Mouse (Mus musculus) mouse trophoblast stem cell (cell line): ENCODE data around the gene Hist1h1t.
"Not testable (repeated sequence)": the region's sequence is repeated elsewhere in the genome, so short reads cannot be mapped to it uniquely, and the experiment has no call there.

Experiments
- in situ Hi-C, 2 experiments: fragments of 300-500 bp; cut with MseI, MboI; formaldehyde crosslinking; loops; 2 replicates in 1 of 2; 3 replicates in 1 of 2; pipeline ENCODE4 v1.15.1; 2025

The Hist1h1t gene

DNA sequence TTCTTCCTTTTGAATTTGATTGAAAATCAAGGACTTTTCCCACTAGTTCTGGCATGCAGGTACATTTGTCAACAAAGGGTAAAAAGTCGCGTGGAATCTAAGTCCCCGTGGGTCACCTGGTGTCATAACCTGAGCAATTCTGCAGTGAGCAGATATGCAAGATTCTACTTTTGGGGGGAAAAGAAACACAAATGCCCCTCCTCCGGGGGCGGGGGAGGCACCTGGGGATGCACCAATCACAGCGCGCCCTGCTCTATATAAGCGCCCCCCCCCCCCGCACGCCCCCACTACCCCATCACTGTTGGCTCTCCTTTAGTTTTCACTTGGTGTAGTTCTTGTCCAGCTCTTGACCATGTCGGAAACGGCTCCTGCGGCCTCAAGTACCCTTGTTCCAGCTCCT is at the start of gene Hist1h1t:
TSS of gene Hist1h1t (plus strand) at position 301 of the 400 bp plus-strand sequence.
- in situ Hi-C loops: loop anchor here in 1 of 2 experiments (5.0 kb wide), 1 partner anchor 37 kb away; no protein-coding TSS in a partner anchor

DNA sequence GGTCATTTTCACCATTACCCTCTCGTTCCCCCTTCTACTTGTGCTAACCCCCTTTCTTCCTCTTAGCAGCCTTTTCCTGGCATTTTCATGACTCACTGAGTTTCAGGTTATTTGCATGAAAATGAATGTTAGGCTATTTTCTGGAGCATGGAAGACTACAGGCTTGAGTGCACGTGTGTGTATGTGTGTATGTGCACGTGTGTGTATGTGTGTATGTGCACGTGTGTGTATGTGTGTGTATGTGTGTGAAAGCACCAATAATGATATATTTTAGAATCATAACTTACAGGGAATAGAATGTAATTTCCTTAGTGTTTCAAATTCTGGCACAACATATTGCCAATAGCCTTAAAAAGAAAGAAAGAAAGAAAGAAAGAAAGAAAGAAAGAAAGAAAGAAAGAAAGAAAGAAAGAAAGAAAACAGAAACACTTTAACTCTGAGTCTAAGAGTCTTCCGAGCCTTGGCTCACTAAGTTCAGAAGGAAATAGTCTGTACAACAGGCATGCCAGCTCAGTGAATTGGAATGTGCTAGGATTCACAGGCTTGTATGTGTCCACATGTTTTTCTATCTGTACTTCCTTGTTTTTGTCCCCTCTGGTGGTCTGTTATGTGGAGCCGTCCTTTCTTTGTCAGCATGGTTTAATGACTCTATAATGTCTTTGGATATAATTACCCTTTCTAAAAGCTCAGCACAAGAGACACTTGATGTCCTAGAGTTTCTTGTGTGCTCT is 35.8 kb upstream of the Hist1h1t start:
- in situ Hi-C loops: no loop called here

DNA sequence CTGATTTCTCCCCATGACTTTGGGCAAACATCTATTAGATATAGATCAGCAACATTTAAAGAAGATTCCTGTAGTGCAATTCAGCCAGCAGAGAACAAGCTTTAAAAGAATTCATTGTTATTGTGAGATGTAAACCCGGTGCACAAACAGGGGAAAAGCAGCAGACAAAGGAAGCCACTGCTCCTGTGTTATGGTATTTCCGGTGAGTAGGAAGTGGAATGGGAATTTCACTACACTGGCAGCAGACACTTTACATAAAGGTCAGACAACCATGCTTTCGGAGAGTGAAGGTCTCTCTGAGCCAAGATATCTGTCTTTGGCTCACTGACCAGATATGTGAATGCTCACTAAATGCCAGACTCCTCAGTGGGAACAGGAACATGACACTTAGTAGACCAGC is 33.1 kb upstream of the Hist1h1t start:
- in situ Hi-C loops: no loop called here

DNA sequence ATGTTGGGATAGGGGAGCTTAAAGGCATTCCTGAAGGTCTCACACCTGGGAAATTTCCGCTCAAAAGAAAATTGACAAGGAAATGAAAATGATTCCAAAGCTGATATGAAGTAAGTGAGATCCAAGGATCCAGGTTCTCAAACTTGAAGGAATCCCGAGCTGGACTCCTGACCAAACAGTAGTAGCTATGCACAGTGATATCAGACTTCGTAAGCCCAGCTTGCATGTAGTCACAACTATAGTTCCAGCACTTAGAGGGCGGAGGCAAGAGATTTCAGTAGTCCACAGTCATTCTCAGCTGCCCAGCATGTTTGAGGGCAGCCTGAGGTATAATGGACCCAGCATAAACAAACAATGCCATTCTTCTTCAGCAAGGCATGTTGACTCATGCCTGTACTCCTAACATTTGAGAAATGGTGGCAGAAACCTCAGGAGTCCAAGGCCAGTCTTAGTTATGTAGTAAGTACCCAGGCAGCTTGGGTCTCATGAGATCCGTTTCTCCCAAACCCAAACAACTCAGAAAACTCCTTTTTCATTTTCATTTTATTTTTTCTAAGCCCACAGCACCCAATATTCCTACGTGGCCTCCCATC is 13.5 kb upstream of the Hist1h1t start:
- in situ Hi-C loops: no loop called here

DNA sequence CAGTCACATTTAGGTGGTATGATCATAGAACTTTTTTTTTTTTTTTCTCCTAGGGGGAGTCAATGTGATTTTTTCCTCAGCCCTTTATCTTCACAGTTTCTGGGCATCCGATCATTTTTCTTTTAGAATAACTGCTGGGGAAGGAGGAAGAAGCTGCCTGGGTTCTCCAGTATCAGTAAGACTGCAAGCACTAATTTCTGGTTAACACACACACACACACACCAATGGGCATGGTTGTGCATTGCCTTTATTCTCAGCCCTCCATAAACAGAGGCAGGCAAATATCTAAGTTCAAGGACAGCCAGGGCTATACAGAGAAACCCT is 13.0 kb upstream of the Hist1h1t start:
- in situ Hi-C loops: no loop called here

DNA sequence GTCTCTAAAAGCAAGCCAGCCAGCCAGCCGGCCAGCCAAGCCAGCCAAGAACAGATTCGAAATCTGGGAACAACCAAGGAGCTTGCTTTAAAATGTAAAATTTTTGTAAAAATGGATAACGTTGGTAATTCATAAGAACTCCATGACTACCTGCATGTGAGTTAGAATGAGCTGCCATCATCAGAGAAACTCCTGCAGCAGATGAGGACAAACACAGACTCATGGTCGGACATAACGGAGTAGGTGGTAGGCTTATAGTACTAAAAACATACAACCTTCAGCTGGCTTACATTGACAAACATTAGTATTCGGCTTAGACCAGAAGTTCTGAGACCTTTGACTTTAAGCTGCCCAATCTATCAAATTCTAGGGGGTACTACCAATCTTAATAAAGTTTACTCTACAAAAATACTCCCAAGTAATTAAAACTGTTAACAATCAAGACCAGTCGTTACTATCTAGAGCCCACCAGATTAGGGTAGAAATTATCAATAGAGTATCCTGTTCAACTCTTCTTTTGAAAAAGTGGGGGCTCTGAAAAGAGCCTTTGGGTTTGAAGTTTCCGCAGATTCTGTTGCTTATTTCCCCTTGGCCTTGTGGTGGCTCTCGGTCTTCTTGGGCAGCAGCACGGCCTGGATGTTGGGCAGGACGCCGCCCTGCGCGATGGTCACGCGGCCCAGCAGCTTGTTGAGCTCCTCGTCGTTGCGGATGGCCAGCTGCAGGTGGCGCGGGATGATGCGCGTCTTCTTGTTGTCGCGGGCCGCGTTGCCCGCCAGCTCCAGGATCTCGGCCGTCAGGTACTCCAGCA is 12.5 kb upstream of the Hist1h1t start:
- in situ Hi-C loops: not testable (repeated sequence)

DNA sequence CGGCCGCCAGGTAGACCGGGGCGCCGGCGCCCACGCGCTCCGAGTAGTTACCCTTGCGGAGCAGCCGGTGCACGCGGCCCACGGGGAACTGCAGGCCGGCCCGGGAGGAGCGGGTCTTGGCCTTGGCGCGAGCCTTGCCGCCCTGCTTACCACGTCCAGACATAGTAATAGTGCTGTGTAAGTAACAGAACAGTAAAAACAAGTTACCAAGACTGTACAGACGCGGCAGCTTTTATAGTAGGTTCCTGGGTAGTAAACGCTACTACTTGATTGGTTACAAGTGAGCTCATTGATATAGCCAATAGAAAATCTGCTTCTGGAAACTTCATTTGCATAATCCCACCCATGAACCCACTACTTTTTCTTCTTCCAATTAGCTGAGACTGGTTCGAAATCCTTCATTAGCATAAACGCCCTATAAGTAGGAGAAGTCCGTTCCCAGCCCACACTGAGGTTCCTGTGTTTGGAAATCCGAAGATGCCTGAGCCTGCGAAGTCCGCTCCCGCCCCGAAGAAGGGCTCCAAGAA is 11.8 kb upstream of the Hist1h1t start, which contains the start of the genes Hist1h2ac and Hist1h2bc:
TSS of gene Hist1h2ac (minus strand) at position 194 of the 527 bp plus-strand sequence.
TSS of gene Hist1h2bc (plus strand) at position 445 of the 527 bp plus-strand sequence.
- in situ Hi-C loops: no loop called here

DNA sequence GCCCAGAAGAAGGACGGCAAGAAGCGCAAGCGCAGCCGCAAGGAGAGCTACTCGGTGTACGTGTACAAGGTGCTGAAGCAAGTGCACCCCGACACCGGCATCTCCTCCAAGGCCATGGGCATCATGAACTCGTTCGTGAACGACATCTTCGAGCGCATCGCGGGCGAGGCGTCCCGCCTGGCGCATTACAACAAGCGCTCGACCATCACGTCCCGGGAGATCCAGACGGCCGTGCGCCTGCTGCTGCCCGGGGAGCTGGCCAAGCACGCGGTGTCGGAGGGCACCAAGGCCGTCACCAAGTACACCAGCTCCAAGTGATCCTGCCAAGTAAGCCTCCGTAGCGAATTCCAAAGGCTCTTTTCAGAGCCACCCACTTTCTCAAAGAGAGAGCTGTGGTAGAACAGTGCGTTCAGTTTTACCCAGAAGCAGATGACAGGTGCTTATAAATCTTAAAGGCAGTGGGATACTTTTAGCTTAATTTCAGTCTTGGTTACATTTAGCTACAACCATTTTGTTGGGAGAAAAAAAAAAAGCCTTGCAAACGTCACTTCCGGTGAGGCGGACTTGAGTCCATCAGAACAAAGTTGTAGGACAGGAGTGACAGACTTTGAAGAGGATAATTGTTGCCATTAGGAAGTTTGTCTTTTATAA is 11.2 kb upstream of the Hist1h1t start:
- in situ Hi-C loops: not testable (repeated sequence)

DNA sequence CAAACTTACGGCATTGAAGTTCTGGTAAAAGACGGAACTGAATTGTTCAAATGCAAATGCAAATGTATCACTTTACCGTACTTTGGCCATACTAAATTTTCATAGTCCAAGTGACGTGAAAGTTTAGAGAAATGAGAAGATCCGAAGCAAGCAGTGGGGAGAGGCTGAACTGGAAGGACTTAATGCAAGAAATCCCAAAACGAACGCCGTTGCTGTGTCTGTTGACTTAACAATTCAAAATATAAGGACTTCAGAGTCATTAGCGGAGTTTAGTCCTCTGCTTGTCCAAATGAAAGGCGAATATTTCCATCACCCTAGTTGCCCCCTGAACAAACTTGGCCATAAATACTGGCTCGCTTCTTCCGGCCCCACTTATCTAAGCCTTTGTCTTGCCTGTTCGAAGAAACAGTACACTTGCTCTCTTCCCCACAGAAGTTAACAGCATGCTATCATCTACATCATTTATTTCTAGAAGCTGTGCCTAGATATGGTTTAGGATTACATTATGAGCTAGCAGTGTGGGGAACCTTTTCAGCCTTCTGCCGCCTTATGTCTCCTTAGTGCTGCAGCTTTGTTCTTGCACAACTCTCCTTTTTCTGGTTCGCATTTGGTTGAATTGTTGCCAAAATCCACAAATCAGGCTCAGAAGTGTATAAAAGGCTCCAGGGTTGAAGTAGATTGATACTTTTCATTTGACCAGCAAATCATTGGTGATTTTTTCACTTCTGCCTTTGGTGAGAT is 10.3 kb upstream of the Hist1h1t start:
- in situ Hi-C loops: no loop called here

DNA sequence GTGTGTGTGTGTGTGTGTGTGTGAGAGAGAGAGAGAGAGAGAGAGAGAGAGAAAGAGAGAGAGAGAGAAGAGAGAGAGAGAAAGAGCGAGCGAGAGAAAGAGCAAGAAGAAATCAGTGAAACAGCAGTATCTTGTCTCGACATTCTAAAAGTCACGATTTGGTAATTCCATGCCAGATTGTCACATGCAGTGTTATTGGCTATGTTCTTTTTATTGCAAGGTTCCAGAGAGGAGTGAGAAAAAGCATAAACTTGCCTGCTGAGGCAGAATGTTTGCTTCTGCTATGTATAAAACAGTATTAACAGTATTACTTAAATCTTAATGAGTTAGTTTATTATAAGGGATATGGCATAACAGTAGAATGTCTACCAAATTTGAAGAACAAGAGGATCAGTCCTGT is 9.6 kb upstream of the Hist1h1t start:
- in situ Hi-C loops: no loop called here

DNA sequence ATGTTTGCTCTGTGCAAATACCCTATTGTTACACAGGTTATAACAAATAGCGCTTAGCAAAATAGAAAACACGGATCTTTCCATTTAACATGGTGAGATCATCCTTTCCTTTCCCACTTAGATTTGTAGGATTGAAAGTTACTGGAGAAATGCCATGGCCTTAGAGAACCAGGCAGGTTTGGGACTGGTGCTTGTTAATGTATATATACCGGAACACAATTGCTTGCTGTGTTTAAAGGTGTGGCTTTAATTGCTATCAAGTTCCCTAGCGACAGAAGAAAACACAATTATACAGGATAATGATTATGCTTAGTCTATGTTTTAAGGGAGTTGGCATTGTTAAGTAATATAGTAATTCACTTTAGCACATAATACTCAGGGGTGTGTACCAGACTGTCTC is 8.4 kb upstream of the Hist1h1t start:
- in situ Hi-C loops: no loop called here

DNA sequence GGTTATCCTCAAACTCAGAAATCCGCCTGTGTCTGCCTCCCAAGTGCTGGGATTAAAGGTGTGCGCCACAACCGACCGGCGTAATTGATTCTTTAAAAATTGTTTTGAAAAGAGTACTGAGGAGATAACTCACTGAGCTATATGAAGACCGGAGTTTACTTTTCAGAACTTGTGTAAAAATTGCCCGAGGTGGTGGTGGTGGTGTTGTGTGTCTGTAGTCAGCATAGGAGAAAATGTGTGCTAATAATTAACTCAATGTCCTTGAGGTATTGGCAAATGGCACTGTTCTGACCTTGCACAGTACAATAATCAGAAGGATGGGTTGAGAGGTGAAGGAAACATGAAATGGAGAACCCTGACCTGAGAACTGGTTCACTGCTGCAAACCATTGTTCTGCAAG is 7.7 kb upstream of the Hist1h1t start:
- in situ Hi-C loops: no loop called here

DNA sequence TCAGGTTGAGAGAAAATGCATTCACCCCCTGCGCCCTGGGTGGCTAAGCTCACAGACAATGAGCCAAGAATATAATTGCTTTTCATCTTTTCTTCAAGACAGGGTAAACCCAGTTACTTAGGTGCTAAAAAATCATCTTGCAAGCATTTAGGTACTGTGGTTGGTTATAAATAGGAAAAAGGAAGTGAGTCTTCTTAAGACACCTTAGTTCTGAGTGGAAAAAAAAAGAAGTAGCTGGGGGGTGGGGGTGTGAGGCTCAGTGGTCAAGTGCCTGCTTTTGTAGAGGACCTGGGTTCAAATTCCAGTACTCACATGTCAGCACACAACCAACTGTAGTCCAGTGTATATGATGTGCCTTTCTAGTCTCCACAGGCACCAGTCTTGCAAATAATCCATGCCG is 6.7 kb upstream of the Hist1h1t start:
- in situ Hi-C loops: no loop called here

DNA sequence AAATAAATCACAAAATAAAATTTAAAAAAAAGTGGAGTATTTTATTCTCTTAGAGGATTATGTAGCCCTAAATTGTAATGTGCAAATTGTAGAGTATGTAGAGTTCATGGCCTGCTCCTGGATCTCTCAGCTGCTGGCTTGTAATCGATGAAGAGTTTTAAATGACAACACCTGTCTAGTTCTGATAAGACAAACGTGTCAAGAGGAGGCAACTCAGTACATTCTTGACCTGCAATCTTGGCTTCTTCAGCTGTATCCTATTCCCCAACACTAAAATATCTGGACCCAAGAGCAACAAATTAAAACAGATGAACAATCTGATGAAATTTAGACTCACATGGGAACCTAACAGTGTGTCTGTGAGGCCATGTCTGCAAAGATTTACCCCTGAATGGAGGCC is 6.2 kb upstream of the Hist1h1t start:
- in situ Hi-C loops: no loop called here

DNA sequence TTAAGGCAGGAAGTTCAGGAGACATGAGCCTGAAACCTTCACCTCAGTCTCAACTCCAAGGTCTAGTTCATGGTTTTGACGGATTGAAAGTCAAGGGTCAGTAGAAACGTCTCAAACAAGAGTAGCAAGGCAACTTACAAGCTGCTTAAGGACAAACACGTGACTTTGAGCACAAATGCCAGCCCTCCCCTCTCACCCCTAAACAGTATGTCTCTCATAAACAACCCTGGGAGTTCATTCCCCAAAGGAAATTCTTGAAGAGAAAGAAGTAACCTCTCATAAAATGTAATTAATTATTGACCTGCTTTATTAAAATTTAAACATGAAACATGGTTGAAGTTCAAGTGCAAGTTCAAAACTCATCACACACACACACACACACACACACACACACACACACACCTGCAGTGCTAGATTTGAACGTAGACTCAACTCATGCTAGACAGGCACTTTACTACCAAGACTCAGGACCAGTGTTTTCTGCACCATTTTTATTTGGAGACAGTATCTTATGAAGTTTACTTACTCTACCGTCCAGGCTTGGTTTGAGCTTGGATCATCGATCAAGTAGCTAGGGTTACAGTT is 1.7 kb upstream of the Hist1h1t start:
- in situ Hi-C loops: loop anchor here in 1 of 2 experiments (5.0 kb wide), 1 partner anchor 62 kb away; no protein-coding TSS in a partner anchor

DNA sequence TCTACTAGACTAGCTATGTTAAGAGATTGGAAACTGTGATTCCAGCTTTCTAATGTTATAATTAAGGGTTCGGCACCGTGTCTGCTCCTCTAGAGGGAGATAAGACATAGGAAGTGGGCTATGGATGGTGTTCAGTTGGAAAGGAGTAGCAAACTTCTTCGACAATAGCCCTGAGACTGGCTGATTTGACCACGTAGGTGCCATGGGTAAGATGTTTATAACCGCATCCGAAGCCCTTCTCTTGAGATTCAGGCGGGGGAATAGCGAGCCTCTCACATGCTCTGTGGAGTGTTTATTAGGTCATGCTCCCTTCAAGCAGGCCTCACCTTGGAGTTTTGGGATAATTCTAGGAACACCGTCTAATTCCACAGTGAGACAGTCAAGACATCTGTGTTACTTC is 658 bp upstream of the Hist1h1t start:
- in situ Hi-C loops: loop anchor here (5.0 kb wide), 2 partner anchors 37 to 63 kb away; no protein-coding TSS in a partner anchor

DNA sequence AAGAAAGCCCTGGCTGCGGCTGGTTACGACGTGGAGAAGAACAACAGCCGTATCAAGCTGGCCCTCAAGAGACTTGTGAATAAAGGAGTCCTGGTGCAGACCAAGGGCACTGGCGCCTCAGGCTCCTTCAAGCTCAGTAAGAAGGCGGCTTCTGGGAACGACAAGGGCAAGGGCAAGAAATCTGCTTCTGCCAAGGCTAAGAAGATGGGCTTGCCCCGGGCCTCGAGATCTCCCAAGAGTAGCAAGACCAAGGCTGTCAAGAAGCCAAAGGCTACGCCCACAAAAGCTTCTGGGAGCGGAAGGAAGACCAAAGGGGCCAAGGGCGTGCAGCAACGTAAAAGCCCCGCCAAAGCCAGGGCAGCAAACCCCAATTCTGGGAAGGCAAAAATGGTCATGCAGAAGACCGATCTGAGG is 454 bp downstream of the Hist1h1t start:
- in situ Hi-C loops: loop anchor here in 1 of 2 experiments (5.0 kb wide), 1 partner anchor 36 kb away; no protein-coding TSS in a partner anchor

DNA sequence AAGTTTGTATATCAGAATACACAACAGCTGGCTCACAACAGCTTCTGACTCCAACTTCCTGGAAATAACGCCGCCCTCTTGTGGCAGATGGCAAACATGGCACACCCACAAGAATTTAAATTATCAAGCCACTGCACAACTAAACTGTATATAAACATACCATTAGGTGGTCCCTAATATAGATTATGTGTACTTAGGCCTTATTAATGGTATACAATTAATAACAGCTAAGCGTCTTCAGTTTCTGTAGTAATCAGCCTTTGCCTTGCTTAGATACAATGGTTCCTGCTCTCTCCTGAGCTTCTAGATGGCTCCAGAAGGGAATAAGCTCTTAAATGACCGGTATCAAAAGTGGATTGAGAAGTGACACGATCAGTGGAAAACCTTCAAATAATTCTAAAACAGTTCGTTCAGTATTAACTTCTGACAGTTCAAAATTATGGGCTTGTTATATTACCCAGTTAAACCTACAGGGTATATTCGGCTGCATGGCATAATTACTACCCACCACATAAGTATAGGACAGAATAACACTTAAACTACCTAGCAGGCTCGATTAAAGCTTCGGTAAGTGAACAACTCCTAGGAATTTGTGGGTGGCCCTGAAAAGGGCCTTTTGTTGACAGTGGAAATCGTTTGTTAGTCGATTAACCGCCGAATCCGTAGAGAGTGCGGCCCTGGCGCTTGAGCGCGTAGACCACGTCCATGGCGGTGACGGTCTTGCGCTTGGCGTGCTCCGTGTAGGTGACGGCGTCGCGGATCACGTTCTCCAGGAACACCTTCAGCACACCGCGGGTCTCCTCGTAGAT is 2.1 kb downstream of the Hist1h1t start:
- in situ Hi-C loops: loop anchor here in 1 of 2 experiments (5.0 kb wide), 1 partner anchor 35 kb away; no protein-coding TSS in a partner anchor

DNA sequence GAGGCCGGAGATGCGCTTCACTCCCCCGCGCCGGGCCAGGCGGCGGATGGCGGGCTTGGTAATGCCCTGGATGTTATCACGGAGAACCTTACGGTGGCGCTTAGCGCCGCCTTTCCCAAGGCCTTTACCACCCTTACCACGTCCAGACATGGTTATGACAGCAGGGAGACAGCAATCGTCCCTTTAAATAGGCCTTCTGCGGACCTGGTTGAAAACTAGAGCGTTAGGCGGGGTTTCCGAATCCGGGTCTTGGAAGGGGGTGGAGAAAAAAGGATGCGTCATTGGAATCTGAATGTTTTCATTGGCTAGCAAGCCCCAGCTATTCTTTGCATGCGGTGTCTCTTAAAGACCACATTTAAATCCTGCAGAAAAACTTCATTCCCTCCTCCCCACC is 2.7 kb downstream of the Hist1h1t start, which contains the start of gene Hist1h4c:
TSS of gene Hist1h4c (minus strand) at position 155 of the 394 bp plus-strand sequence.
- in situ Hi-C loops: loop anchor here in 1 of 2 experiments (5.0 kb wide), 1 partner anchor 34 kb away; no protein-coding TSS in a partner anchor
